Mouse (Mus musculus): ENCODE results near the gene Nell1.

Nell1 gene

DNA sequence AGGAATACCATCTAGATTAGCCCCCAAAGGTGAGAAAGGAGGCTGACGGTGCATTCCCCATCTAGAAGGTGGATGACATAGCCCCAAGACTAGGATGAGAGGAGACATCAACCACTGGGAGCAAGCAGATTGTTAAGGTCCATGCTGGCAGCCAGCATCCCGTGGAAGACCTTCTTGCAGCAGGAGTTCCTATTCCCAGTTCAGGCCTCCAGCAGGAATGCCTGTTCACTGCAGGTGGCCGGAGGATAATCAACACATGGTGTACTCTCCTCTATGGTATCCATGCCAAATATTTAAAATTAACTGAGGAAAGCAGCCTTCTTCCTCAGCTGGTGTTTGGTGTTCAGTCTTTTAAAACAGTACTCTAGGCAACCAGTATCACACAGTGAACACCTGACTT is 574.9 kb downstream of the Nell1 start:
- ATAC-seq (ENCODE audit: low TSS enrichment): peak; percentile 24; the same call in 1 of the 2 replicates

DNA sequence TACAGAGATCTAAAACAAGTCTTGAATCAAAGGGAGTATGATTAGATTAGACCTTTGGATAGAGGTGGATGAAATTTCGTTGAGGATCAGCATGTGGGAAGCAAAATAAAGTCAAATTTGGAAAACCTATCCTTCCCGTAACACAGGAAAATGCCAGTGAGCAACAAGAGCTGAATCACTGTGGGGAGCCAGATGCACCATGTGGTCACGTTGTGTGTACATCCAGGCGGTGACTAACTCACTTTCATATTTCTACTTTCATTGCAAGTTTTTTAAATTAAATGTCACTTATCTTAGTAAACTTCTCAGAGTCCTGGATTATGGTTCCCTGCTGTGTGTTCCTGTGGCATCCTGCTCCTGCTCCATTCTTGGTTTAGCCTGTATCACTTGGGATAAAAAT is 576.8 kb downstream of the Nell1 start:
- ATAC-seq (ENCODE audit: low TSS enrichment): peak; percentile 82

DNA sequence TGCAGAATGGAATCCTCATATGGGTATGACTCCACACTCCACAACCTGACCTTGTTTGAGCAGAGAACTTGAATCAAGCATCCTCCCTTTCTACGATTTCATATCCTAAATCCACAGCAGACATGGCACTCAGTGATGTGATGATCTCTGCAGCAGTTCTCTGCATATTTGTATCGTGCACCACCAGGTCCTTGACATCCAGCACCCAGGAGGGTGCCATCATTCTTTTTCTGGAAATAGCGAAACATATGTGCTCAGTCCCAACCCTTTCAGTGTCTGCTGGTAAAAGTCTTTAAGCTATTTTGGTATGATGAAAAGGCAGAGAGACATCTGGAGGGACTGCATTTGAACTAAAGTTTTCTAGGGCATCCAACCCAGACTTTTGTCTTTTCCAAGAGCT is 588.0 kb downstream of the Nell1 start:
- peak; percentile 53 for ATAC-seq (ENCODE audit: low TSS enrichment)

DNA sequence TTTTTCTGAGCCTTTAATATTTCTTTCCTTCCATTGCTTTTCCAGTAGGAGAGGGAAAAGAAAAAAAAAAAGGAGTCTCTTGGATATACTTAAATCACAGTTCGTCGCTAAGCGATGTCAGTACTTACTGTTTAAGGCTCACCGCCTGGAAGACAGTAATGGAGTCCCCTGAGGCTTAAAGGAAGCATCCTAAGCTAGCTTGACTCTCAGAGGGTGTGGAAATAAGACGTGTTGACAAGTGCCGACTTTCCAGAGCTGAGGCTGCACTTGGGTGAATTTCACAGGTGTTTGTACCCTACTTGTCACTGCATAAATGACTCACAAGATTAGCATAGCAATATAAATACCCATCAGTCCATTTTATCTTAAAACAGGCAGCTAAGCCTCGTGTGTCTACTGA is 599.2 kb downstream of the Nell1 start:
- peak; percentile 81; the same call in 1 of the 2 replicates for ATAC-seq (ENCODE audit: low TSS enrichment)

DNA sequence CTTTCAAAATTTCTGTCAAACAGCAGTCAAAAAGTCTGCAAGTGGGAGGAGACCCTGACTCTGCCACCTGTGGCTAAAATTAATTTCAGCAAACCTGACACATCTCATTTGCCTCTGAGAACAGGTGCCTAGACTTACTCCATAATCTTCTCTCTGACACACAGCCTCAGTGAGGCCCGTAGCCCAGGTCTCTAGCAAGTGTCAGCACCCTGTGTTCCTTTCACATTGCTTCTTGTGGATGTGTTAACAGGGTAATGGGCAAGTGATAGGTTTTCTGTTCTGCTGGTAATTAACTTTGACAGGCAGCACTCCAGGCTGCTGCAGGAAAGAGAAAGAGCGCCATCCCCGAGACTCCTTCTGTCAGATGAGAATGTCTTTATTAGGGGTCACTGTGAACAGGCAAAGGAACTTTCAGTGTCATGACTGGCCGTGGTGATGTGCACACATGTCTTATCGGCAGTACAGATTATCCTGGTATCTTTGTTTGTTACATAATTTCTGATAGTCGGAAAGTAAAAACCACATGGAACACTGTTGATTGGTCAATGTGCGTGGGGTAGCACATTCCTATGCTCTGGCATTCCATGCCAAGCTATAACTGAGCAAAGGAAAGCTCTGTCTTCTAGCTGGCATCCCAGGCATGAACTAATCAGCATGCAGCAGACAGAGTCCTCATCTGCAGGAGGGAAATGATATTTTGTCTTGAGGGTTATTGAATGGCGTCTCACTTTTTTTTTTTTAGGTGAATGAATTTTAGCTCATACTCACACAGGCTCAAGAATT is 614.2 kb downstream of the Nell1 start:
- ATAC-seq (ENCODE audit: low TSS enrichment): no peak

DNA sequence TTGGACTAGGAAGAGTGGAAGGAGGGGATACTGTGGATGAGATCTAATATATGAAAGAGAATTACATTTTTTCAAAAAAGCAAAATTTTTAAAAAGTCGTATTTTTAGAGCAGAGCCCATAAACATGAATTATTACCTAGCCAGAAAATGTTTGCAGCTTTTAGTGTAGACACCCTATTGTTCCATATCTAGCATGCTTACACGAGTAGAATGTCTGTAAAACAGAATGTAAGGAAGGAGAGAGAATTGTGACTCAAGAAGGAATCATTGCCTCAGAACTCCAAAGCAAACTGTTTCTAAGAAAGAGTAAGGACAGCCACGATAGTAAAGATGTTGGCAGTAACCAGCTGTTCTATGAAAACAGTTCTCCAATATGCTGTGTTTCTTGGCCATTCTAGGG is 624.2 kb downstream of the Nell1 start, which contains the start of gene 4933405O20Rik:
Gene 4933405O20Rik (plus strand): TSS at position 301 of the 400 bp plus-strand sequence.
- ATAC-seq (ENCODE audit: low TSS enrichment): no peak

DNA sequence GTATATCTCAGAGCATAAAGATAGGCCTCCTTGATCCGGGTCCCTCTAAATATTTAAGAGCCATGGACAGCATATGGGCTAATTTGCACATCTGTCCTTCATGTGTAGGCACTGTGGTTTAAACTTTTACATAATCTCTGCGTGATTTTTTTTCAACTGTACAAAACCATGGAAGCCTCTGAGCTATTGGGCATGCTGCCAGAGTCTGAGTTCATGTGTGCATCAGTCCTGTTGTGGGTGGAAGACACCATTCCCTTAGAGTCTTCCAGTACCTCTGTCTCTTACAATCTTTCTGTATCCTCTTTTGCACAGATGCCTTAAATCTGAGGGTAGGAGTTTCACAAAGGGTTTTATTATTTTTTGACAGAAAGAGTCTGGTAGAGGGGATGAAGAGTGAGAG is 639.4 kb downstream of the Nell1 start:
- peak; percentile 80 for ATAC-seq (ENCODE audit: low TSS enrichment)

DNA sequence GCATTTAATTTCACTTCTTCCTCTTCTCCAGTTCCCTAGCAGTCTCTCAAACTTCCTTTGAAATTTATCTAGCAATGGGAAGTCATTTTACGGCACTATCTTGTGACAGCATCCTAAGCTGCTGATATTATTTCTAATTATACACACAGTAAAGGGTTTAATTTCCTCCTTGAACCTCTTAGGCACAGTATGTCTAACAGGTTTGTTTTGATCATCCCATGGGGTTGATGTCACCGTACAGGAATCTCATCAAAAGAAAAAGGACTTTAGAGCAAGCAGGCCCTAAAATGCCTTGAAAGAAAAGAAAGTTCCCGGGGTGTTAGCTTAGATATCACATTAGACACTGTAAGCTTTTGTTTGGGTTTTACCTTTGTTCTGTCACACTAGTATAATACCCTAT is 654.5 kb downstream of the Nell1 start:
- ATAC-seq (ENCODE audit: low TSS enrichment): no peak

DNA sequence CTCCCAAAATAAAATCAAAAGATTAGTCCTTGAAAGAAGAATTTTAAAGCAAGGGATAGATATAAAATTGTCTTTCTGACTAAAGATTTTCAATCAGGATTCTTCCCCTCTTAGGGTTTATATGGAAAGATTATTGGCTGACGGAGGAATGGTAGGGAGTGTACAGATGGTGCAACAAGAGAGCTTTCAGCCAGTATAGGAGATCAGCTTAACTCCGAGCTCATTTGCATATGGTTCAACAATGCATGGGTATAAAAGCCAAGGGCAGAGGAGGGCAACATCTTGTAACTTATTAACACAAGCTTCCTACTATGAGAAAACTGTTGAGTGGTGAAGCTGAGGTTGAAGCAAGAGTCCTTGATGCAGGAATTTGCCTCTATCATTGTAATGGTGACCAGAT is 658.5 kb downstream of the Nell1 start:
- ATAC-seq (ENCODE audit: low TSS enrichment): no peak

DNA sequence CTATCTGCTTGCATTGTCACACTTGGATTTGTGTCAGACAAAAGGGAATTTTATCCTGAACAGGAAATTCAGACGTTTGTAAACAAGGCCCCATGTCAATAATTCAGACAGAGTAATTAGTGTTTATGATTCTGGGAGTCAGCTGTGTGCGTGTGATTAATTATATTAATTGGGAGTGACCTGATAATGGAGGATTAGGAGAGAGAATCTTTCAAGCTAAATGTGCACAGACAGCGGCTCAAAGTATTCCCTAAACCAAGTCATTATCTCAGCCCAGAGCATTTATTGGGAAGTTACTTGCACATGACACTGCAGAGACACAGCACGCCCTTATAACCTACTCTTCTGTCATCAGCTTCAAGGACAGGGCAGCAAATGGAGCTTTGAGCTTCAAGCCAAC is 697.6 kb downstream of the Nell1 start:
- ATAC-seq (ENCODE audit: low TSS enrichment): no peak

DNA sequence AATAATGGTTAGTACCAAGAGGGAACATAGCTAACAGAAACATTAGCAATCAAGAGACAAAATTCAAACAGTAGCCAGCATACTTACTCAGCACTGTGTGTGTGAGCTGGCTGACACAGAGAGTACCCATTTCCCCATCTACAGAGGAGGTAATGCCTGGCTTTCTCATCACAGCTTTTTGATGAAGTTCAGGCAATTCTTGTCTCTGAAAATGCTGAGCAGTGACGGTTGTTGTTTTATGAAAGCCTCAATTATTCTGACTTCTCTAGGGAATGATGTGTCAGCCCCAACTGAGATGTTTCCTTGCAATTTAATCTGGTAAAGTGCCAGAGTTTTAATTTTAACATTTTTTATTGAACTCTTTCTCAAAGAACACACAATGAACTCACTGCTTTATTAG is 700.8 kb downstream of the Nell1 start:
- ATAC-seq (ENCODE audit: low TSS enrichment): peak; percentile 34; the same call in 1 of the 2 replicates

DNA sequence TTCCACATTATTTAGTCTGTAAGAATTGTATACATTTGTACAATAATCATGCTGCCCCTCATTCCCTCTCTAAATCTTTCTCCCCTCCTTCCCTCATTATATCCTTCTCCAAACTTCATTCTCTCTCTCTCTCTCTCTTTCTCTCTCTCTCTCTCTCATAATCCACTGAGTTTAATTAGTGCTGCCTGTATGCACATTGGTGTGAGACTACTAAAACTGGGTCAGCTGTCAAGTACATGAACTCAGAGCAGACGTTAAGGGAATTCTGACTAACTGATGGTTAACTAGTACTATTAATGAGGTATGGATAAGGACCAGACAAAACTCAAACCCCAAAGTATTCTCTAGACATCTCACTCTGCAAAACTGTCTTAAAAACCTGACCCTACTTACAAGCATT is 702.8 kb downstream of the Nell1 start:
- no peak for ATAC-seq (ENCODE audit: low TSS enrichment)

DNA sequence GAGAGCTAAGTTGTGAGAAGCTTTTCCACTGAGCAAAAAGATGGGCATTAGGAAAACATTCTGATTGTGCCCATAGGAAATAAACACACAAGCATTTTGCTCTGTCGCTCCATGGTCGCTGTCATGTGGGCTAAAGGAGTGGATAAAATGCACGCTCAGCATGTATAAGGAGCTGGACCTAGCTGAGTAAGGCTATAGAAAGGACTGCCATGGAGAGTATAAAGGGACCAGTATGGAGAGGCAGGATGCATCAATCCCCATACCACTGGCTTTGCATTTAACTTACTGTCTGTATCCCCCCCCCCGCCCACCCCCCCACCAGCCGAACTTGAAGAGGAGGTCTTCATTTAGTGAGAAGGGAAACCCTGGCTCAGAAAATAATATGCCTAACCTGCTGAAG is 711.7 kb downstream of the Nell1 start:
- no peak for ATAC-seq (ENCODE audit: low TSS enrichment)

DNA sequence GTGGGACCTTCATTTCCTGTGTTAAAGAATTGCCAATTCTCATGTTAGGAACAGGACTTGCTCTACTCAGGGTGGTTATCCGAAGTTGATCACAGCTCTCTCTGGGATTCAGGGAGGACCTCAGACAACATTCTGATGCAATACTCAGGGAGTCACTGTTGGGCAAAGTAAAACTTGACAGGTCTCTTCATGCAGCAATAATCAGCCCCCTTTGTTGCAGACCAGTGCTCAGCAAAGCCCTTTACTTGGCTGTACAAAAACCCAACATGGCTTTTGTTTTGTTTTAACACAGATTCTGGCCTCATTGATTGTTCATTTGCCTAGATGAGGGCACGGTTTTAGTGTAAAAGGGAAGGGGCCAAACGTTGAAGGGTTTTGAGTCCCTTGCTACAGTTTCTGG is 750.5 kb downstream of the Nell1 start:
- ATAC-seq (ENCODE audit: low TSS enrichment): no peak

DNA sequence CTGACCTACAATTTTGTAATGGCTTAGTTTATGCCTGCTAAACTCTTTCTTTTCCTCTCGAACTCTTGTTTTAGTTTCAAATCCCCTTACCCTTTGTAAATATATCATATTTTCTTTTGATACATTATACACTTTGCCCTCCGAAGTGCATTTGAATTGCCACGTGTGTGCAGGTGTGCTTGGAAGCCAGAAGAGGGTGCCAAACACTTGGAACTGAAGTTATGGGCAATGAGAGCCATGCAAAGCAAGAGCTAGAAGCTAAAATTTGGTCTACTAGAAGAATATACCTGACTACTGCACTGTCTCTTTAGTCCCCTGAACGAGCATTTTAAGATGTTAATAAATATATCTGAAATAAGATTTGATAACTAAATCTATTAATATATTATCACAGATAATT is 756.3 kb downstream of the Nell1 start:
- ATAC-seq (ENCODE audit: low TSS enrichment): no peak

DNA sequence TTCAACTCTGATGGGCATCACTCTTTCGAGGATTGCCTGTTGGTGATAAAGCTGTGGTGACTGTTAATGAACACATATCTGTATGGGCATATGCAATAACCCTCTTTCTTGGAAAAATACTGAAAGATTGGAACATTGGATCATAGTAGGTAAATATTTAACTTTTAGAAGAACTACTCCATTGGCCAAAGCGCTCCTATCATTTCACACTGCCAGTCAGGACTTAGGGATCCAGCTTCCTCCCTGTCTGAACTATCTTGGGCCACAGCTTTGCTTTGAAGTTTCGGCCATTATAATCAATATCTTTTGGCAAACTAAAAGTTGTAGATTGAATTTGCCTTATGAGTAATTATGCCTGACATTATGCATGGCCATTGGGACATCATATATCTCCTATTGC is 780.9 kb downstream of the Nell1 start:
- no peak for ATAC-seq (ENCODE audit: low TSS enrichment)

DNA sequence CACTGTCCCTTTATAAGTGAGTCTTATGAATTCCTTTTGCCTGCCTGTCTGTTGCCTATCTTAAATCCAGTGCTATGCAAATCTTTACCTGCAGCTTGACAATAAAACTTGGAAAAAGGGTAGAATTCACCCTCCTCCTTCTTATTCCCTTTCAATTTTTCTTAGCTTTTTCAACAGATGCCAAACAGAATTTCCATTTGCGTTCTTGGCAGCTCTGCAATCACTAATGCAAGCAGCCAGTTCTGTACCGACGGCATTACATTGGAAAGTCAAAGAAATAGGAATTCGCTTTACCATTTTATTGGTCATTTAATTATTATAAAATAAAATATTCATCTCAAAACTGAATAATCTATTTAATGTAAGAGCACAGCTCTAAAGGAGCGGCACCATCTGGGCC is 781.7 kb downstream of the Nell1 start:
- ATAC-seq (ENCODE audit: low TSS enrichment): no peak

DNA sequence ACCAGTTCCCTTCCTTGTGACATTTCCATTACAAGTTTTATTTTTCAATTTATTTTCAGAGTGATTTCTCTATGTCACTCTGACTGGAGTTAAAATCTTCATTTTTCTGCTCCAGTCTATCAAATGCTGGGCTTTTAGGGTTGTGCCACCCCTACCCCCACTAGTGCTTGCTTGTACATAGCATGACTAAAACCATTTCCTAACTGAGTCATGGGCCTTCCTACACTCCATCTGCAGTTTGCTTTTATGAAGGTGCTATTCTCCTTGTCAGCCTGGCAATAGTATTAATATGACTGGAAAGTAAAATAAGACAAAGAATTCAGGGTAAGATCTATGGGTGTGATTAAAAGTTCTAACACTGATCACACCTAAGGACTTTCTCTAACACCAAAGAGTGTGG is 798.9 kb downstream of the Nell1 start:
- peak; percentile 95 for ATAC-seq (ENCODE audit: low TSS enrichment)

DNA sequence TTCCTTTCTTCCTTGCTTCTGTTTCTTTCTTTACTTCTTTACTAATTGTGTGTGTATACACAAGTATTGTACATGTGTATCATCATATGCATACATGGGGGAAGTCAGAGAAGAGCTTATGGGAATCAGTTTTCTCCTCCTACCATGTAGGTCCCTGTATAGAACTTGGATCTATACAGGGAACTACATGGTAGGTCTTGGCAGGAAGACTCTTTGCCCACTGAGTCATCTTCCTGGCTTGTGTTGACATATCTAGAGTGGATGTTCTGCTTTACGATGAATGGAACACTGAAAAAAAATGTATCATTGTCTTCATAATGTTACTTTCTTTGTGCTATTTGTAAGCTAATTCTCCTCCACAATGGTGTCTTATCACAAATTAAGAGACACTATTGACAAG is 806.4 kb downstream of the Nell1 start:
- ATAC-seq (ENCODE audit: low TSS enrichment): peak; percentile 73; the same call in 1 of the 2 replicates

DNA sequence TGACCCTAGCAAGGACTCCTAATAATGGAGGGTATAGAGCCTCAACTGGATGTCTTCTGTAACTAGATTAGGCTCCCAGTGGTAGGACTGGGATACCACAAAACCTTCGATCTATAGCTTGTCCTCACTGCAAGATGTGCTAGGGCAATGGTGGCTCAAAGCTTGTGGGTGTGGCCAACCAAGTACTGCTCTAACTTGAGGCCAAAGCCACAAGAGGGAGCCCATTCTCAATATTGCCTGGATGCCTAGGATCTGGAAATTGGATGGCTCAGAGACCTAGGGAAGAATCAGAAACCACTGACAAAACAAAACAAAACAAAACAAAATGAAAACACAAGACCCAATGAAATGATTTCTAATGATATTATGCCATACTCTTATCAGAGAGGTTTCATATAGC is 809.0 kb downstream of the Nell1 start:
- ATAC-seq (ENCODE audit: low TSS enrichment): no peak

DNA sequence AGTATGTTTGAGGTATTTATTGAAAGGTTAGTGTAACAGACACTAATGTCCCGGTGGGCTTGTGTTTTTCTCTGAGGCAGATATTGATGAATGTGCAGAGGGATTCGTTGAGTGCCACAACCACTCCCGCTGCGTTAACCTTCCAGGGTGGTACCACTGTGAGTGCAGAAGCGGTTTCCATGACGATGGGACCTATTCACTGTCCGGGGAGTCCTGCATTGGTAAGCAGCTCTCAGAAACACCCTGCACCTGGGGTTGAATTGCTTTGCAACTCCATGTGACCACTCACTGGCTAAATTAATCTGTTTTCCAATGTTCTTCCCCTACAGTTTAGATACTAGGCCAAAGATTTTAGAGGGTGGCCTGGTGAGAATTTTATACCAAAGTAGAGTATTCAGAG is 851.5 kb downstream of the Nell1 start:
- ATAC-seq (ENCODE audit: low TSS enrichment): no peak

DNA sequence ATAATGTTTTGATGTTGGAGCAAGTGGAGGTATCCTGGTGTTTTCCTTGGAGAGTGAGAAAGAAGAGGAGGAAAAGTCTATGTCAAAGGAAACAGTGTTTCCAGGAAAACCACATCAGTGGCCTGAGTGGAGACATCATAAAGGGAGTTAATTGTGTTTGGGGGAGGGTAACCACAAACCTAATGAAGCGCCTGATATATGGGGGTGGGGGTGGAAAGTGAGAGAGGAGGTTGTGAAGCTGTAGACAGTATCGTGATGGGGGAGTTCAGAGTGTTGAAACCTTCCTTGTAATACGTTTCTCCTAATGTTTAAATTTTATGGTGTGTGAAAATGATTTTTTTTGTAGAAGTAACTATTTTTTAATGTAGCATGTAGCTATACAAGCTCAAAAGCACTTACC is 858.1 kb downstream of the Nell1 start:
- ATAC-seq (ENCODE audit: low TSS enrichment): no peak

DNA sequence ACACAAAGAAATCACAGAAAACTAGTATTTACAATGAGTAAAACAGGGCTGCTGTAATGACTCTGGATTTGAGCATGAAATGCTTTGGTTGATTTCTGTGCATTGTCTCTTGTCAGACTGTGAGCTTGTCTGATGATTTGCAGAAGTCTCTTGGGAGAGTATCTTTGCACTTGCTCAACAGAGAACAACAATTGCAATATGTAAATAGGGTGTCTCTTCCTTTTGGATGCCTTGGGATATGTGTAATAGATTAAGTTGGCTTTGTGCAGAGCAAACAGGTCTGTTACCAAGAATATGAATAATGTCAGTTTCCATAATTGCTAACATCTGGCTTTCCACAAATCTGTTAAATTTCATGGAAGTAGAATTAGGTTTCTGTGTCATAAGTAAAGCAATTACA is 868.0 kb downstream of the Nell1 start:
- ATAC-seq (ENCODE audit: low TSS enrichment): no peak

DNA sequence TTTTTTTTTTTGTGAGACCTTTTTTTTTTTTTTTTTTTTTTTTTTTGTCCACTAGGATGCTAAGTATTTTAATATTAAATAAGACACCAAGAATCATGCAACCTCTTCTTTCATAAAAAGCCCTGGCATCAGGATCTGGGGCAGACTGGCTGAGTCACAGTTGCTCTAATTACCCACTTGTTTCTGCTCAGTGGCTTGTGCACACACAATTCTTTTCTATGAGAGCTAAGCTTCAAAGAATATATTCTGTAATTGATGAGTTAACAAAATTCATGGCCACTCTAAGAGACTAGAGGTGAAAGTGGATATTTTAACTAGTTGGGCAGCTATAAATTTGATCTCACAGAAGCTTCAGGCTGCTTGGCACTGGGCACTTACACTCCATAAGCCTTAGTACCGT is 873.3 kb downstream of the Nell1 start:
- no peak for ATAC-seq (ENCODE audit: low TSS enrichment)

All from frontal cortex, adult (tissue).